Mouse (Mus musculus) spleen, adult 18-20 months (tissue): Measurements from ENCODE around the gene Hao1.

ENCODE experiments used
- DNase-seq, 2 experiments: peaks; one replicate each; pipeline ENCODE4 v3.0.0; 2022; ENCODE audit warnings: mixed read lengths in 2 of 2

Hao1 gene

DNA sequence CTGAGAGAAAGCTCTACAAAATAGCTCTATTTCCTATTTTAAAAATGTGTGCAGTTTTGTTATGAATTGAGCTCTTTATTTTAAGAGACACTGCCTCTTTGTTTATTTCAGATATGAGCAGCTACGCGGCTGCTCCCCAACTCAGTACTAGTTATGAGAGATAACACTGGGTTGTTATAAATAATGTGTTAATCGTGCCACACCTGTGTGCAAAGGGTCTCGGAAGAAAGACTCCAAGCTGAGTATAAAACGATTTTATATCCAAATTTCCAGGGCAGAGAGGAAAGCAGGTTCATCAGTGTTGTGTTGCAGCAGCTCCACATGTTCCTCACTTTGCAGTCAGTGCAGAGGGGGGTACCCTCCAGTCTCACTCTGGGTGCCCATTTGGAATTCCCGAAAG lies 91.8 kb downstream of the Hao1 start:
- no peak for DNase-seq

DNA sequence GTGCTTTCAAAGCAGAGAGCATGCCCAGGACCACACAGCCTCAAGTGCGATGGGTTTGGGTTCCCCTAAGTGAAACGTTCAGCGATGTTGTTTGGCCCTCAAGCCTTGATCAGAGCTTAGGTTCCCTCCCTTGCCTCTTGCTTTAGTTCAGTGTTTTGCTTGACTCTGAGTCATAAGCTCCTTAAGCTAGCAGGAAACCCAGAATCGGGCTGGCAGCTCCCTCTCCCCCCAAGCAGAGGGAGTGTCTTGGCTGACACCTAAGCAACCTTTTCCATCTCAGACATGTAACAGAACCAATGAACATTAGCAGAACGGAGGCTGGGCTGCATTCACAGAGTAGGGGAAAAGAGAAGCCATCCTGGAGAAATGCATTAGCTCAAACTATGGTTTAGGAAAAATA lies 93.3 kb downstream of the Hao1 start:
- DNase-seq: no peak

DNA sequence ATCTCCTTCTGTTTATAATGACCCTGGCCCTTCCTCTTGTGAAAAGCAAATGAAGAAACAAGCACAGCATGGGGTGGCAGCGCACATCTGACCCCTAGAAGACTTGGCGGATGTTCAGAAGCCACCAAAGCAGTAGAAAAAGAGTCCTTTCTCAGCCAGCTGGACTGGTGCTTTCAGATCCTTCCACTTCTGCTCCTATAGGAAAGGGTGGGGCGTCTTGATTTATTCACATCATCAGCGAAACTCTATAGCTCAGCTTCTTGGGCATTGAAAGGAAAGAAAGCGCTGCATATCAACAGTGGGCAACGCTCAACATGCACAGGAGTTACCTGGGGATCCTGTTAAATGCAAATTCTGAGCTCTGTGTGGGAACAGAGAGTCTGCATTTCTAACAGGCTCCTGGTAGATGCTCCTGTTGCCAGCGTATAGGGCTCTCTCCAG lies 98.1 kb downstream of the Hao1 start:
- no peak for DNase-seq

DNA sequence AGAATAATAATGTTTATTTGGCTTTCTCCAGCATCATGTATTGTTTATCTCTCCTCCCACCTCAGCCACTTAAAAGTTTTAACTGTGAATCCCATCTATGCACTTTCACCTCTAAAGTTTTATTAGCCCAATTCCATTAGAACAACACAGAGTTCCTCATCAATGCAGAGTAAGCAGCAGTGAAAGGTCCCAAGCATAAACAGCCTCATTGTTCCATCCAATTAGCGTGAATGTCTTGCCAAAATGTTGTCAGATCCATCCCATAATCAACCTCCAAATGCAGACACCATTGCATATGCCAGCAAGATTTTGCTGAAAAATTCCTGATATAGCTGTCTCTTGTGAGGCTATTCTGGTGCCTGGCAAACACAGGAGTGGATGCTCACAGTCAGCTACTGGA lies 101.4 kb downstream of the Hao1 start:
- no peak for DNase-seq

DNA sequence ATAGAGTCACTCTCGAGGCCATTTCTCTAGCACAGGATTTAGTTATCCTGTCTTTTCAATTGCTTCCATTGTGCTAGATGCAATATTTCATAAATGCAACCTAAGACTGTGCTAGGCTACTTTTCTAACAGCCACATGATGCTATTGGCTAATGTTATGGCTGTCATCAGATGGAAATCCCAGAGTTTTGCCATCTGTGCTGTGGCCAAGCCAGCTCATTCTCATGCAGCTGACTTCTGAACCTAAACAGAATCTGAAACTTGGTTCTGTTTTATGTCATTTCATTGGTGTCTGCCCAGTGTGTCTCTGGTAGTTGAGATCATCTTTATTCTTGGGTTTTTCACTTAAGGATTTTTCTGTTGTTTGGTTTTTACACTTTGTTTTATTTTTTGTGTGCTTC lies 103.2 kb downstream of the Hao1 start:
- DNase-seq: no peak
